Mouse (Mus musculus) macrophage (primary cell): ENCODE data around the gene Cysltr1. TPM values are rescaled to one million over a fixed set of nuclear protein-coding genes. Genes with fewer than 3 reads are reported as not detected.

Experiments
- H3K27ac ChIP-seq: fragments of 350-480 bp; formaldehyde crosslinking; 2 replicates; pipeline ENCODE4 v1.9.0; 2021
- H3K36me3 ChIP-seq: fragments of 350-480 bp; formaldehyde crosslinking; 2 replicates; pipeline ENCODE4 v1.9.0; 2021; ENCODE audit errors: inconsistent target
- H3K4me3 ChIP-seq: fragments of 350-480 bp; formaldehyde crosslinking; 2 replicates; pipeline ENCODE4 v1.9.0; 2021; ENCODE audit errors: inconsistent target
- H3K79me2 ChIP-seq: fragments of 350-480 bp; formaldehyde crosslinking; 2 replicates; pipeline ENCODE4 v1.9.0; 2021; ENCODE audit errors: inconsistent target
- WGBS: methylation state at CpG from one replicate; pipeline ENCODE4 v1.1.7; 2026; ENCODE audit warnings: inconsistent platforms; ENCODE audit not compliant: missing documents; 5-methylcytosine and 5-hydroxymethylcytosine counted together
- polyA plus RNA-seq: library from polyadenylated mRNA; stranded (reverse); fragments of 250-400 nt; gene quantifications from 3 replicates; pipeline ENCODE4 v1.2.4, GENCODE M21; 2018; ENCODE audit warnings: inconsistent platforms
- total RNA-seq, 78 experiments: library from RNA; depleted of rRNA; stranded (reverse); fragments of 250-400 nt; gene quantifications; 1 replicate in 9 of 78; 2 replicates in 24 of 78; 3 replicates in 43 of 78; 4 replicates in 2 of 78; pipeline ENCODE4 v1.2.4; 2018; ENCODE audit warnings: inconsistent platforms in 56 of 78

The Cysltr1 gene
- 10 to 100 TPM in 3 of 26 experiments, 1 to 10 TPM in 20, under 1 TPM in 3; 0.56 to 10.9 (median 3.3) TPM for total RNA-seq (2018; cell fraction: chromatin; rRNA removed)
- 10 to 100 TPM in 22 of 26 experiments, 1 to 10 TPM in 4; 7.2 to 24.4 (median 15.1) TPM for total RNA-seq (2018; cell fraction: cytosol; rRNA removed)
- 10 to 100 TPM in 17 of 26 experiments, 1 to 10 TPM in 9; 3.8 to 40.1 (median 12.3) TPM for total RNA-seq (2018; cell fraction: nucleus; rRNA removed)
- polyA plus RNA-seq = 13.7 to 15.9 TPM (median 14.0 TPM) in 3 replicates

- Histone ChIP-seq H3K79me2 (peaks cover 45% of the 10 kb centered on the region), H3K27ac (peak within 1 kb of the TSS; percentile 86), H3K4me3 (peak within 1 kb of the TSS; percentile 42), H3K36me3 (no peaks in the 10 kb centered on the region)
- 13% methylated on average over 6 of the region's 6 CpGs for WGBS
Measured at GRCm38 (mm10) chrX:106603386-106603785, at the start of gene Cysltr1. Gene Cysltr1, minus strand, starts transcription at chrX:106603679.

- 49% methylated on average over 3 of the region's 3 CpGs for WGBS
- Histone ChIP-seq H3K36me3 (no peaks in the 10 kb centered on the region), H3K4me3 (no peak overlapping the region), H3K27ac (peak overlapping the region; percentile 63), H3K79me2 (no peaks in the 10 kb centered on the region)
Measured at GRCm38 (mm10) chrX:106634799-106635541, 31.5 kb upstream of the Cysltr1 start.

GRCm38 (mm10) chrX:106633543-106633942 is 30.1 kb upstream of the Cysltr1 start:
- peak overlapping the region; percentile 63 for H3K27ac ChIP-seq
- H3K79me2 ChIP-seq = no peaks in the 10 kb centered on the region
- no peak overlapping the region for H3K4me3 ChIP-seq
- H3K36me3 ChIP-seq = no peaks in the 10 kb centered on the region

- Histone ChIP-seq H3K79me2 (no peaks in the 10 kb centered on the region), H3K27ac (0 out of 2 replicates have a peak overlapping the region, but pooled peaks have one; percentile 17), H3K36me3 (no peaks in the 10 kb centered on the region), H3K4me3 (no peak overlapping the region)
- no CpG with 5 or more reads among the region's 1 CpGs for WGBS
Measured at GRCm38 (mm10) chrX:106628514-106628913, 25.0 kb upstream of the Cysltr1 start.

GRCm38 (mm10) chrX:106623667-106624066 is 20.2 kb upstream of the Cysltr1 start:
- Histone ChIP-seq H3K27ac (peak overlapping the region; percentile 58), H3K36me3 (no peaks in the 10 kb centered on the region), H3K79me2 (no peaks in the 10 kb centered on the region), H3K4me3 (no peak overlapping the region)
- 22% methylated on average over 3 of the region's 3 CpGs for WGBS

- WGBS = 43% methylated on average over 1 of the region's 1 CpGs
- Histone ChIP-seq H3K27ac (no peak overlapping the region), H3K4me3 (no peak overlapping the region), H3K79me2 (no peaks in the 10 kb centered on the region), H3K36me3 (no peaks in the 10 kb centered on the region)
Measured at GRCm38 (mm10) chrX:106622512-106622911, 19.0 kb upstream of the Cysltr1 start.

- WGBS = 37% methylated on average over 9 of the region's 9 CpGs
- Histone ChIP-seq H3K4me3 (peak overlapping the region; percentile 42), H3K27ac (peak overlapping the region; percentile 86), H3K79me2 (peaks cover 52% of the 10 kb centered on the region), H3K36me3 (no peaks in the 10 kb centered on the region)
Measured at GRCm38 (mm10) chrX:106602574-106603258, 763 bp downstream of the Cysltr1 start.

- H3K36me3 ChIP-seq = no peaks in the 10 kb centered on the region
- WGBS = 64% methylated on average over 1 of the region's 1 CpGs
- H3K4me3 ChIP-seq = no peak overlapping the region
- peaks cover 74% of the 10 kb centered on the region for H3K79me2 ChIP-seq
- H3K27ac ChIP-seq = no peak overlapping the region
Measured at GRCm38 (mm10) chrX:106595904-106596303, 7.6 kb downstream of the Cysltr1 start.

GRCm38 (mm10) chrX:106593914-106594313 is 9.6 kb downstream of the Cysltr1 start:
- Histone ChIP-seq H3K4me3 (no peak overlapping the region), H3K79me2 (peaks cover 76% of the 10 kb centered on the region), H3K36me3 (no peaks in the 10 kb centered on the region), H3K27ac (no peak overlapping the region)

- no peaks in the 10 kb centered on the region; the same call in 1 of the 2 replicates for H3K79me2 ChIP-seq
- WGBS = 90% methylated on average over 3 of the region's 3 CpGs
- no peaks in the 10 kb centered on the region for H3K36me3 ChIP-seq
- H3K4me3 ChIP-seq = no peak within 1 kb of the TSS
- no peak within 1 kb of the TSS for H3K27ac ChIP-seq
Measured at GRCm38 (mm10) chrX:106582886-106583285, 20.6 kb downstream of the Cysltr1 start, which contains the start of gene Gm5127. Gene Gm5127, plus strand, starts transcription at chrX:106583186.

GRCm38 (mm10) chrX:106582197-106582596 is 21.3 kb downstream of the Cysltr1 start:
- Histone ChIP-seq H3K27ac (no peak overlapping the region), H3K36me3 (no peaks in the 10 kb centered on the region), H3K79me2 (no peaks in the 10 kb centered on the region; the same call in 1 of the 2 replicates), H3K4me3 (no peak overlapping the region)
- 48% methylated on average over 2 of the region's 2 CpGs for WGBS

GRCm38 (mm10) chrX:106580410-106580809 is 23.1 kb downstream of the Cysltr1 start:
- H3K27ac ChIP-seq = no peak overlapping the region
- no peaks in the 10 kb centered on the region for H3K36me3 ChIP-seq
- H3K4me3 ChIP-seq = no peak overlapping the region
- H3K79me2 ChIP-seq = no peaks in the 10 kb centered on the region

GRCm38 (mm10) chrX:106578966-106579365 is 24.5 kb downstream of the Cysltr1 start:
- H3K36me3 ChIP-seq = no peaks in the 10 kb centered on the region
- H3K4me3 ChIP-seq = no peak overlapping the region
- no peak overlapping the region for H3K27ac ChIP-seq
- WGBS = 79% methylated on average over 3 of the region's 3 CpGs
- no peaks in the 10 kb centered on the region for H3K79me2 ChIP-seq

- WGBS = 44% methylated on average over 2 of the region's 2 CpGs
- Histone ChIP-seq H3K36me3 (no peaks in the 10 kb centered on the region), H3K4me3 (no peak overlapping the region), H3K79me2 (no peaks in the 10 kb centered on the region), H3K27ac (no peak overlapping the region)
Measured at GRCm38 (mm10) chrX:106555457-106555856, 48.0 kb downstream of the Cysltr1 start.

GRCm38 (mm10) chrX:106536359-106536758 is 67.1 kb downstream of the Cysltr1 start:
- H3K79me2 ChIP-seq = no peaks in the 10 kb centered on the region
- H3K4me3 ChIP-seq = no peak overlapping the region
- no peaks in the 10 kb centered on the region for H3K36me3 ChIP-seq
- WGBS = 58% methylated on average over 3 of the region's 3 CpGs
- H3K27ac ChIP-seq = no peak overlapping the region
